Mouse (Mus musculus) frontal cortex, adult 2 months (tissue): ENCODE results near the gene Cs. TPM values are rescaled to one million over a fixed set of nuclear protein-coding genes. Genes with fewer than 3 reads are reported as not detected.
A peak's percentile ranks its signal among the peaks of the same experiment; 100 is the strongest.

Source experiments
- DNase-seq, 2 experiments: peaks; one replicate each; pipeline ENCODE4 v3.0.0; 2022; ENCODE audit warnings: low spot score in 1 of 2; ENCODE audit errors: extremely low spot score in 1 of 2
- polyA plus RNA-seq: library from polyadenylated mRNA; depleted of rRNA; stranded (reverse); fragments of >200 nt; gene quantifications from 2 replicates; pipeline ENCODE4 v1.2.3, GENCODE M21; 2012; rRNA removed

The Cs gene
- polyA plus RNA-seq, 1 experiment, result 233 TPM

GRCm38 (mm10) chr10:128401638-128402037 lies 64.1 kb downstream of the Cs start:
- no peak for DNase-seq

GRCm38 (mm10) chr10:128403931-128404330 lies 66.4 kb downstream of the Cs start:
- no peak for DNase-seq

GRCm38 (mm10) chr10:128408591-128409535 lies 71.3 kb downstream of the Cs start:
- peak in 1 of 2 experiments; percentile 57 for DNase-seq

GRCm38 (mm10) chr10:128409692-128410559 lies 72.4 kb downstream of the Cs start:
- peak; percentile 98 to 100 for DNase-seq

GRCm38 (mm10) chr10:128410560-128410845 lies 73.0 kb downstream of the Cs start:
- no peak for DNase-seq

GRCm38 (mm10) chr10:128411211-128412054 lies 73.9 kb downstream of the Cs start, which contains the start of the genes Nabp2 and Rnf41:
Nabp2 (minus strand) TSS chr10:128411492.
Rnf41 (plus strand) TSS chr10:128411657.
- peak; percentile 93 to 96 for DNase-seq

- peak in 1 of 2 experiments; percentile 48 for DNase-seq
Observed at GRCm38 (mm10) chr10:128412055-128412381, 74.5 kb downstream of the Cs start.

Other genes with a start within 250 kb of the Cs start
- 36.0 TPM in 2 replicates for gene Baz2a, start 246.2 kb upstream of the Cs start, polyA plus RNA-seq
- 19.1 and 20.1 TPM in 2 replicates for gene Rbms2, start 157.4 kb upstream of the Cs start, polyA plus RNA-seq
- gene Gls2, start 143.3 kb upstream of the Cs start, polyA plus RNA-seq, result 37.6 and 39.4 TPM in 2 replicates
- 9.8 and 10.4 TPM in 2 replicates for gene Spryd4, start 125.9 kb upstream of the Cs start, polyA plus RNA-seq
- gene Mip, start 111.9 kb upstream of the Cs start, polyA plus RNA-seq, result not detected in 2 replicates
- 5.1 and 5.3 TPM in 2 replicates for gene Timeless, start 105.7 kb upstream of the Cs start, polyA plus RNA-seq
- not detected in 2 replicates for gene Apon, start 83.6 kb upstream of the Cs start, polyA plus RNA-seq
- gene Apof, start 69.1 kb upstream of the Cs start, polyA plus RNA-seq, result 0.23 and 0.58 TPM in 2 replicates
- gene Stat2, start 67.2 kb upstream of the Cs start, polyA plus RNA-seq, result 29.6 and 33.3 TPM in 2 replicates
- 0.34 TPM in 2 replicates for gene Il23a, start 39.0 kb upstream of the Cs start, polyA plus RNA-seq
- gene Pan2, start 34.4 kb upstream of the Cs start, polyA plus RNA-seq, result 25.0 and 26.8 TPM in 2 replicates
- gene Cnpy2, start 15.3 kb upstream of the Cs start, polyA plus RNA-seq, result 64.4 and 65.1 TPM in 2 replicates
- 89.1 and 94.8 TPM in 2 replicates for gene Coq10a, start 31.3 kb downstream of the Cs start, polyA plus RNA-seq
- 31.9 and 32.6 TPM in 2 replicates for gene Ankrd52, start 39.4 kb downstream of the Cs start, polyA plus RNA-seq
- 0.36 and 0.46 TPM in 2 replicates for gene Slc39a5, start 63.5 kb downstream of the Cs start, polyA plus RNA-seq
- gene Nabp2, start 73.8 kb downstream of the Cs start, polyA plus RNA-seq, result 75.0 and 80.7 TPM in 2 replicates
- 75.5 and 76.2 TPM in 2 replicates for gene Rnf41, start 73.9 kb downstream of the Cs start, polyA plus RNA-seq
- 219 and 255 TPM in 2 replicates for gene Smarcc2, start 121.5 kb downstream of the Cs start, polyA plus RNA-seq
- gene Myl6, start 156.4 kb downstream of the Cs start, polyA plus RNA-seq, result 1,313 and 1,322 TPM in 2 replicates
- gene Myl6b, start 161.0 kb downstream of the Cs start, polyA plus RNA-seq, result 24.7 and 27.5 TPM in 2 replicates
- gene Esyt1, start 188.1 kb downstream of the Cs start, polyA plus RNA-seq, result 8.3 and 9.8 TPM in 2 replicates
- gene Zc3h10, start 210.0 kb downstream of the Cs start, polyA plus RNA-seq, result 11.3 and 12.2 TPM in 2 replicates
- 1,933 and 2,601 TPM in 2 replicates for gene Rpl41, start 211.6 kb downstream of the Cs start, polyA plus RNA-seq
- gene Pa2g4, start 228.3 kb downstream of the Cs start, polyA plus RNA-seq, result 72.3 and 78.6 TPM in 2 replicates